Mouse (Mus musculus) right cerebral cortex, postnatal 36 days (tissue): ENCODE measurements around the gene Akap2.

Experiments
- DNase-seq, 2 experiments: peaks; one replicate each; pipeline ENCODE4 v3.0.0; 2022; ENCODE audit warnings: low spot score in 2 of 2, mixed read lengths in 1 of 2

Gene Akap2

GRCm38 (mm10) chr4:57755085-57755484 lies 37.6 kb downstream of the Akap2 start:
- DNase-seq, result no peak

GRCm38 (mm10) chr4:57757997-57758396 lies 40.5 kb downstream of the Akap2 start:
- DNase-seq, result no peak

- no peak for DNase-seq
Observed at GRCm38 (mm10) chr4:57762424-57762823, 45.0 kb downstream of the Akap2 start.

- DNase-seq, result no peak
Observed at GRCm38 (mm10) chr4:57764392-57764791, 46.9 kb downstream of the Akap2 start.

- DNase-seq, result no peak
Observed at GRCm38 (mm10) chr4:57764926-57765325, 47.5 kb downstream of the Akap2 start.

- no peak for DNase-seq
Observed at GRCm38 (mm10) chr4:57765806-57766205, 48.3 kb downstream of the Akap2 start.

GRCm38 (mm10) chr4:57769007-57769406 lies 51.5 kb downstream of the Akap2 start:
- DNase-seq, result no peak

- DNase-seq, result no peak
Observed at GRCm38 (mm10) chr4:57770185-57770823, 52.8 kb downstream of the Akap2 start.

- DNase-seq, result no peak
Observed at GRCm38 (mm10) chr4:57771558-57772219, 54.2 kb downstream of the Akap2 start.

- DNase-seq, result no peak
Observed at GRCm38 (mm10) chr4:57772851-57773510, 55.5 kb downstream of the Akap2 start.

GRCm38 (mm10) chr4:57774517-57774916 lies 57.1 kb downstream of the Akap2 start:
- no peak for DNase-seq

- no peak for DNase-seq
Observed at GRCm38 (mm10) chr4:57775582-57775981, 58.1 kb downstream of the Akap2 start.

GRCm38 (mm10) chr4:57780403-57780802 lies 62.9 kb downstream of the Akap2 start:
- DNase-seq, result no peak

GRCm38 (mm10) chr4:57780833-57781641 lies 63.6 kb downstream of the Akap2 start:
- no peak for DNase-seq

- no peak for DNase-seq
Observed at GRCm38 (mm10) chr4:57781994-57782393, 64.5 kb downstream of the Akap2 start.

GRCm38 (mm10) chr4:57782549-57783390 lies 65.3 kb downstream of the Akap2 start:
- no peak for DNase-seq

- DNase-seq, result no peak
Observed at GRCm38 (mm10) chr4:57783391-57783770, 65.9 kb downstream of the Akap2 start.

- DNase-seq, result no peak
Observed at GRCm38 (mm10) chr4:57783853-57784600, 66.6 kb downstream of the Akap2 start.

GRCm38 (mm10) chr4:57788709-57789108 lies 71.3 kb downstream of the Akap2 start:
- no peak for DNase-seq

- DNase-seq, result no peak
Observed at GRCm38 (mm10) chr4:57789118-57789517, 71.7 kb downstream of the Akap2 start.

- DNase-seq, result no peak
Observed at GRCm38 (mm10) chr4:57793989-57794388, 76.5 kb downstream of the Akap2 start.
